Mouse (Mus musculus): ENCODE measurements around the gene Thy1.

Gene Thy1

GRCm38 (mm10) chr9:44066785-44067225 is 23.6 kb downstream of the Thy1 start, which contains the start of gene Usp2:
Usp2 (plus strand) TSS chr9:44067021.
- DNase-seq (ENCODE audit: extremely low read depth, low read depth, low spot score) = peak; percentile 56

GRCm38 (mm10) chr9:44067241-44067959 is 24.2 kb downstream of the Thy1 start:
- DNase-seq (ENCODE audit: extremely low read depth, low read depth, low spot score) = no peak

DNA sequence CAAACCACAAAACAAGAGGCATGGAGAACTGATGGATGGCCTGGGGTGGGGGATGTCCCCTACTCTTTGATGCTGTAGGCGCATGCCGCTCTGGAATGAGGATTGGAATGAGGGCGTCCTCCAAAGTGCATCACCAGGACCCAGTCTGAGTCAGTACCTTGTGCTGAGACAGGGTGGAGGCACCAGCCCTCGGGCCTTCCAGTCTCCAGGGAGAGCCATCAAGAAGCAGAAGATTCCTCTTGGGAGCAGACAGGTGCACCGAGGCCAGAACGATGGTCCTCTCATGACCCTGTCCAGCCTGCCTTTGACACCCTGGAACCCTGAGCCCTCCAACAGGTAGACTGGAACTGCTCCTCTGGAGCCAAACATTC is 24.8 kb downstream of the Thy1 start:
- no peak for DNase-seq (ENCODE audit: extremely low read depth, low read depth, low spot score)

GRCm38 (mm10) chr9:44069252-44069651 is 26.1 kb downstream of the Thy1 start:
- no peak for DNase-seq (ENCODE audit: extremely low read depth, low read depth, low spot score)

GRCm38 (mm10) chr9:44070113-44070843 is 27.1 kb downstream of the Thy1 start:
- DNase-seq (ENCODE audit: extremely low read depth, low read depth, low spot score) = no peak

- no peak for DNase-seq (ENCODE audit: extremely low read depth, low read depth, low spot score)
Measured at GRCm38 (mm10) chr9:44070844-44071231, 27.7 kb downstream of the Thy1 start.

DNA sequence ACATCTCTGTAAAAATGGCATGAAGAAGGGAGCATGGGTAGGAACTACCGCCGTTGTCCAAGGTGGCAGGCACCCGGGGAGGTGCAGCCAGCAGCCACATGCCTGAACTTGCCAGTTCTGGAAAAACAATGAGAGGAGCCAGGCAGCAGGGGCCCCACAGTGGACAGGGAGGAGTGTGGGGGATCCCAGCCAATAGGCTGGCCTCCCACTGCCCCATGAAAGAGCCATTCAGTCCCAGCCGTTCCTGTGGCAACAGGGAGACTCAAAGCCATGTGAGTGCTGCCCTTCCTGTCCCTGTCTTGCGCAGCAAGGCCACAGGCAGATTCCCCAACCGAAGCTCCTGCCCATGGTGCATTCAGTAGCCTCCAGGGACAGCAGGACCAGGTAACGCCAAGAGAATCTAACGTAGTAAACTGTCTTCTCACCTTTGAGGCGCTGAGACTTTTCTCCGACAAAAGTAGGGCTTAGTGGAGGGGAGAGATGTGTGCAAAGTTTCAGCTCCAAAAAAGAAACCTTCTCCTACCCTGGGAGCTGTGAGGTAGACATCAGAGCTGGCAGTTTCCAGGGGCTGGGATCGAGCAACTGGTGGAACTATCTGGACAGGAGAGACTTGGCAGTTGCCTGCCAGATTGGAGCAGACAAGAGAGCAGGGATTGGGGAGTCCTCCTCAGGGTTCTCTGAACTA is 28.9 kb downstream of the Thy1 start:
- no peak for DNase-seq (ENCODE audit: extremely low read depth, low read depth, low spot score)

DNA sequence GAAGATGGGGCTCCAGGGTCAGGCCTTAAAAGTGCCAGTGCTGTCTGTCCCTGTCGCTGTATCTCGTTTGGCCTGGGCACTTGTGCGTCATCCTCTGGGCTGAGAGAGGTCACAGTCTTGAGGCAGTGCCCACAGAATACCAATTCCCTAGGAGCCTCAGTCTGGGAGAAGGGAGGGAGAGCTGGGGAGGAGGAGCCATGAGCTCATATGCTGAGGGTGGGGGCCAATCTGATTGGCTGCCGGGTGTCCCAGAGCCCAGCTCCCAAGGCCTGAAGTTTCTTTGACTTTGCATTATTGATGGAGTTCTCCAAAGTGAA is 29.4 kb downstream of the Thy1 start:
- no peak for DNase-seq (ENCODE audit: extremely low read depth, low read depth, low spot score)

DNA sequence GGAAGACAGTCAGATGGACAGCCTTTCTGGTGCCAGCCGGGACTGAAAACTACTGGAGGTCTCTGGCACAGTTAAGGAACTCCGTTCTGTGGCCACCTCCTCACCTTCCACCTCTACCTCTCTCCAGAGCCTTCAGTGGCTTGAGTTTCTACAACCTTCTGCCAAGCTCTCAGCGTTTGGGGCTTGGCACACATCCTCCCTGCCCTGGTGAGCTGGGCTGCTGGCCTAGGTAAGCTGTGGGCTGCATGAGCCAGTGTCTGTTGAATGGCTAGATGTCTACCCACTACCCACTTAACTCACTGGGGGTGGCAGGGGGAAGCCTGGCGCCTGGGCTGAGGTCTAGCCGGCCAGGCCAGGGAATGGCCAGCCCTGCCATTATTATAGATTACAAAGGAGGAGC is 29.9 kb downstream of the Thy1 start:
- DNase-seq (ENCODE audit: extremely low read depth, low read depth, low spot score) = no peak

GRCm38 (mm10) chr9:44074395-44075275 is 31.5 kb downstream of the Thy1 start:
- no peak for DNase-seq (ENCODE audit: extremely low read depth, low read depth, low spot score)

DNA sequence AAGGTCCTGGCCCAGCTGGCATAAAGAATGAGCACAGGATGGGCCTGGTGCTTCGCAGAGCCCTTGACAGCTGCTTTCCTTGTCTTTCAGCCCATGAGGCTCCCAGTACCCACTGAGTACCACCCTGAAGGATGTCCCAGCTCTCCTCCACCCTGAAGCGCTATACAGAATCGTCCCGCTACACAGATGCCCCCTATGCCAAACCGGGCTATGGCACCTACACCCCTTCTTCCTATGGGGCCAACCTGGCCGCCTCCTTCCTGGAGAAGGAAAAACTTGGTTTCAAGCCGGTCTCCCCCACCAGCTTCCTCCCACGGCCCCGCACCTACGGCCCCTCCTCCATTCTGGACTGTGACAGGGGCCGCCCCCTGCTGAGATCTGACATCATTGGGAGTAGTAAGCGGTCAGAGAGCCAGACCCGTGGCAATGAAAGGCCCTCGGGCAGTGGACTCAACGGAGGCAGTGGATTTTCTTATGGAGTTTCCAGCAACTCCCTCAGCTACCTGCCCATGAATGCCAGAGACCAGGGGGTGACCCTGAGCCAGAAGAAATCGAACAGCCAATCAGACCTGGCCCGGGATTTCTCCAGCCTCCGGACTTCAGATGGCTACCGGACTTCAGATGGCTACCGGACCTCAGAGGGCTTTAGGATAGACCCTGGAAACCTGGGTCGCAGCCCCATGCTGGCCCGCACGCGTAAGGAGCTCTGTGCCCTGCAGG is 32.3 kb downstream of the Thy1 start:
- no peak for DNase-seq (ENCODE audit: extremely low read depth, low read depth, low spot score)

- no peak for DNase-seq (ENCODE audit: extremely low read depth, low read depth, low spot score)
Measured at GRCm38 (mm10) chr9:44075996-44076763, 33.0 kb downstream of the Thy1 start.

DNA sequence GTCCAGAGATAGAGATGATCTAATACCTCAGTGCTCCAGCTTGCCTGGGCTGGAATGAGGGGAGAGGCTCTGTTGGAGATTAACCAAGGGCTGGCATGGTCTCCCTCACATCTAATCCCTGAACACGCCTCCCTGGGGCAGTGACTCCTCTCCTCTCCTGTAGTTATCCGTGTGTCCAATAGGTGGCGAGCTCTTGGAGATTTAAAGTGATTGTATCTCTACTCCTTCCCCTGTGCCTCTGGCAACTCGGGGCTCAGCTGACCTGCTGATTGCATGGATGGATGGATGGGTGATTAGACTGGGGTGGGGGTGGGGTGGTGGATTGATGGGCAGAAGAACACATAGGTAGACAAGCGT is 33.6 kb downstream of the Thy1 start:
- DNase-seq (ENCODE audit: extremely low read depth, low read depth, low spot score) = peak; percentile 55

- DNase-seq (ENCODE audit: extremely low read depth, low read depth, low spot score) = no peak
Measured at GRCm38 (mm10) chr9:44077266-44077910, 34.2 kb downstream of the Thy1 start.

GRCm38 (mm10) chr9:44078136-44078797 is 35.1 kb downstream of the Thy1 start:
- no peak for DNase-seq (ENCODE audit: extremely low read depth, low read depth, low spot score)

DNA sequence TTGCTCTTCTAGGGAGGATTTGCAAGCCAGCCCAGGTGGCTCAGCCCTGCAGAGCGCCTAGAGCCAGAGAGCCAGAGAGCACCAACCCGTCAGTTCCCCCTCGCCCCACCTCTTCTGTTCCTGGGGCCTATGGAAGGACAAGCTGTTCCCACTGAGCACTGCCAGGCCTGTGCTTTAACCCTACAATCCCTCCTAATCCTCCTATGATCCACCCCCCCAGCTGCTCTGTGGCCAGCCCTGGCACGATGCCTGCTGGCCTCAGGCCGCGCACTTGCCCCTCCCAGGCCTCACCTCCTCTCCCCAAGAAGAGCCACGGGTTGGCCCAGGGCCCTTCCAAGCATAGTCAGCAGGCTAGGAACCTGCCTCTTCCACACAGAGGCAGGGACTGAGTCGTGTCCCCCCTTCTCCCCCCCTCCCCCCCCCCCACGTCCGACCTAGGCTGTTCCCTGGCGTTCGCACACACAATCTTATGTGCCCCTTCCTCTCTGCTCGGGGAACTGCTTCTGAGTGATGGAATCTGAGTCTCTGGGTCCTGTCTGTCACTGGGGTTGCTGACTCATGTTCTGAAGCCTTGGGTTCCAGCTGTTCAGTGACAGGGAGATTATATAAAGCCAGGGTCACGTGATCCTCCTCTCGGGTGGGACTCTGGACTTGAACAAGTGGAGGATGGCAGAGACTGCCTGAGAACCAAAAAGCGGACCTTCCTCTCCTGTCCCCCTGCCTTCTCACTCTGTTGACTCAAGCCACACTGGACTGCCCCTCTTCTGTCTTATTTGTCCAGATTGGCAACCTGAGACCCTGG is 36.0 kb downstream of the Thy1 start:
- peak; percentile 81 for DNase-seq (ENCODE audit: extremely low read depth, low read depth, low spot score)

DNA sequence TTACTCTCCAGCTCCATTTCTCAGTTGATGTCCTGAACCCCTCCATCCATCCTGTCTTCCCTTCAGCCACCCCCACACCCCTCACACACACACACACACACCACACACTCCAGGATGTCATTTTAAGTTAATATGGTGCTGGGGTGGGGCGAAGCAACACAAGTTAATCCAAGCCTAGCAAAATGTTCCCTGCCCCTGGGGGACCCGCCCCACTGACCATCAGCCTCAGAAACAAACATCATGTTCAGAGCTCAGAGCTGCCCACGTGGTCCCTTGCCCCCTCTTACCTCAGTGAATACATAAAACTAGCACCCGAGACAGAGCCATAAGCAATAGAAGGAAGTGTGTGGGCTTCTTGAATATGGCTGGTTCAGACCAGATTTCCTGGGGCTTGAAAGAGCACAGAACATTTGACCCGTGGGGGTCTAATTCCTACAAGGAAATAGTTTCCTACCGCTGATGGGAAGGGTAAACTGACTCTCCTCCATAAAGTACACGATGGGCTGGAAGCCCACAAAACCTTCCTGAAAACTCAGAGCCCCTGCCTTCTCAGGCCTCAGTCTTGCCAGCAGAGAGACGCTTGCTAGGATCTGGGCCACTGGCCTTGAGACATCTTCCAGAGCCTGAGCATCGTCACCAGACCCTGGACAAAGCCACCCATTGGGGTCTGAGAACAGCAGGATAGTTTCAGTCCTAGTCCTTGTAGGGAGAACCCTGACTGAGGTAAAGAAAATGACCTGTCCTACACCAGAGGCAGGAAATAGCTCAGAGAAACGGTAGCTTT is 37.0 kb downstream of the Thy1 start:
- DNase-seq (ENCODE audit: extremely low read depth, low read depth, low spot score) = no peak

All from fat pad, adult 2 months (tissue).